Mouse (Mus musculus) lung, embryonic 14.5 days (tissue): ENCODE measurements at regions not wholly inside any gene's neighbourhood (a gene's known extent, or its start where the extent isn't known, plus 50 kb on each side); places are given as distances from the start of the nearest gene placed in this dataset.
A peak's percentile ranks its signal among the peaks of the same experiment; 100 is the strongest.

Experiments
- ATAC-seq: fragments of 200-750 bp; cut with Nextera tagmentation; 2 replicates; pipeline ENCODE4 v1.8.0; 2017; ENCODE audit warnings: mild to moderate bottlenecking, moderate TSS enrichment, moderate library complexity; ENCODE audit not compliant: insufficient read depth
- DNase-seq: peaks from one replicate; pipeline ENCODE4 v3.0.0-alpha.2; 2015
- H3K27ac ChIP-seq: fragments of 300-500 bp; sonication (generic); 2 replicates; pipeline ENCODE4 v1.5.1; 2014; ENCODE audit warnings: low read depth, mild to moderate bottlenecking, moderate library complexity
- H3K27me3 ChIP-seq: fragments of 300-500 bp; sonication (generic); 2 replicates; pipeline ENCODE4 v1.6.1; 2014; ENCODE audit warnings: low read length, control low read depth; ENCODE audit not compliant: insufficient read depth
- H3K36me3 ChIP-seq: fragments of 300-500 bp; sonication (generic); 2 replicates; pipeline ENCODE4 v1.6.1; 2014; ENCODE audit warnings: control low read depth; ENCODE audit not compliant: insufficient read depth
- H3K4me1 ChIP-seq: fragments of 300-500 bp; sonication (generic); 2 replicates; pipeline ENCODE4 v1.6.1; 2014; ENCODE audit warnings: antibody characterized with exemption, control low read depth; ENCODE audit not compliant: insufficient read depth
- H3K4me2 ChIP-seq: fragments of 300-500 bp; sonication (generic); 2 replicates; pipeline ENCODE4 v1.6.1; 2014; ENCODE audit warnings: mild to moderate bottlenecking
- H3K4me3 ChIP-seq: fragments of 300-500 bp; sonication (generic); 2 replicates; pipeline ENCODE4 v1.5.1; 2014; ENCODE audit warnings: low read depth, low read length
- H3K9ac ChIP-seq: fragments of 300-500 bp; sonication (generic); 2 replicates; pipeline ENCODE4 v1.6.1; 2014
- H3K9me3 ChIP-seq: fragments of 300-500 bp; sonication (generic); 2 replicates; pipeline ENCODE4 v1.6.1; 2016; ENCODE audit warnings: low read depth, low read length, control low read depth
- CTCF ChIP-seq: IDR thresholded peaks from 2 replicates; pipeline ENCODE4 v1.5.1; 2016; ENCODE audit warnings: antibody characterized with exemption, low read depth
- WGBS: fragments of 180-500 bp; shearing (Covaris S2); extraction: QIAGEN DNeasy Blood & Tissue Kit; methylation state at CpG from one replicate; pipeline ENCODE4 v1.1.7; 2014; 5-methylcytosine and 5-hydroxymethylcytosine counted together

DNA sequence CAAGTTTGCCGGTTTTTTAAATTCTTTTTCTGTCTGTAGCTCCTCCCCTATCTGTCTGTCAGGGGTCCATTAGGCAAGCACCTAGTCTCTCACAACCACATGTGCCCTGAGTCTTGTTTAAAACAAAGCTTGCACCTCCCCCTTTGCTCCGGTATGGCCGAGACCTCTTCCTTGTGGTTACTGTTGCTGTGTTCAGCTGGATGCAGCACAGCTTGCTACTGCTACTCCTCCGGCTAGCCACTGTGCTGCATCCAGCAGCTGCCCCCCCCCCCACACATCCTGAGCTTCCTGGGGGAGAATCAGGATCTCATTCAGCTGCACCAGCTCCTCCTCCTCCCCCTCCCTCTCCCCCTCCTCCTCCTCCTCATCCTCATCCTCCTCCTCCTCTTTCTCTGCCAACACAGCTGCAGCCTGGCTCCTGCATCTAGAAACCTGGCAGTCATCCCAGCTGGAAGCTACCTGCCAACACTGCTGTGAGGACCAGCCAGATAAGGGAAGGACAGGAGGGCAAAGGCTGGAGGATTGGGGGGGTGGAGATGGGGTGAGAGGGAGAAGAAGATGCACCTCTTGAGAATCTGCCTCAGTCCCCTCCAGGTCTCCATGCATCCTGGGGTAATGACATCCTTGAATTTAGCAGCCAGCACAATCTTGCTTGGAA, 114.8 kb upstream of the Tmem260 start:
- no peaks in the 10 kb centered on the region for H3K36me3 ChIP-seq
- TF ChIP-seq CTCF, result no peak
- peaks cover 19% of the 10 kb centered on the region for H3K4me1 ChIP-seq
- no peak overlapping the region for H3K4me3 ChIP-seq
- H3K4me2 ChIP-seq, result peak overlapping the region; percentile 31; the same call in 1 of the 2 replicates
- ATAC-seq, result peak; percentile 76
- no peaks in the 10 kb centered on the region for H3K9me3 ChIP-seq
- no peaks in the 10 kb centered on the region for H3K27me3 ChIP-seq
- H3K9ac ChIP-seq, result no peak overlapping the region
- DNase-seq, result peak; percentile 64
- 0% methylated on average over 4 of the region's 4 CpGs for WGBS
- H3K27ac ChIP-seq, result 0 out of 2 replicates have a peak overlapping the region, but pooled peaks have one; percentile 24

GRCm38 (mm10) chr14:48331623-48332000, 114.3 kb upstream of the Tmem260 start:
- no peak overlapping the region for H3K4me2 ChIP-seq
- ATAC-seq, result no peak
- H3K9me3 ChIP-seq, result no peaks in the 10 kb centered on the region
- WGBS, result 49% methylated on average over 2 of the region's 2 CpGs
- no peaks in the 10 kb centered on the region for H3K27me3 ChIP-seq
- DNase-seq, result no peak
- peaks cover 19% of the 10 kb centered on the region for H3K4me1 ChIP-seq
- no peak for TF ChIP-seq CTCF
- no peak overlapping the region for H3K4me3 ChIP-seq
- no peaks in the 10 kb centered on the region for H3K36me3 ChIP-seq
- H3K9ac ChIP-seq, result no peak overlapping the region
- no peak overlapping the region for H3K27ac ChIP-seq

GRCm38 (mm10) chr14:48332193-48332592, 113.7 kb upstream of the Tmem260 start:
- peaks cover 19% of the 10 kb centered on the region for H3K4me1 ChIP-seq
- WGBS, result 15% methylated on average over 2 of the region's 2 CpGs

DNA sequence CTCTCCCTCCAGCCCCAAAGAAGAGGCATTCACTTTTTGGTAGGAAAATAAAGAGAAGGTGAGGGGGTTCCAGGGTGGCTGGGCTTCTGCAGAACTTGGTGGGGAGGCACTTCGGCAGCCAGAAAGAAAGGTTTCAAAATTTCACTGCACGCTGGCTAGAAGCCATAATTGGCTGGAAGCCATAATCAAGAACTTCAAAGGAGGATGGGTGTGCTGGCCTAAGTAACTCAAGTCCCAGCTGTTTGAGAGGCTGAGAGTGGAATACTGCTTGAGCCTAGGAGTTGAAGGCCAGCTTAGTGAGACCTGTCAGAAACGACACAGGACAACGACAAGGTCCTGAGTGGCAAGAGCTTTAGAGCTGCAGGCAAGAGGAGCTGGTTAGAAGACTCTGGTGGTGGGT, 113.3 kb upstream of the Tmem260 start:
- no peak for TF ChIP-seq CTCF
- peak overlapping the region; percentile 13; the same call in 1 of the 2 replicates for H3K4me2 ChIP-seq
- H3K36me3 ChIP-seq, result no peaks in the 10 kb centered on the region
- no peaks in the 10 kb centered on the region for H3K9me3 ChIP-seq
- WGBS, result 13% methylated on average over 4 of the region's 4 CpGs
- H3K27ac ChIP-seq, result peak overlapping the region; percentile 51
- no peak overlapping the region for H3K4me3 ChIP-seq
- no peak overlapping the region for H3K9ac ChIP-seq
- ATAC-seq (peak; percentile 67), DNase-seq (peak; percentile 83)
- no peaks in the 10 kb centered on the region for H3K27me3 ChIP-seq
- H3K4me1 ChIP-seq, result peaks cover 19% of the 10 kb centered on the region

More at GRCm38 (mm10) chr14:48332193-48332592, 113.7 kb upstream of the Tmem260 start:
- DNase-seq, result peak; percentile 75
- ATAC-seq, result peak; percentile 48
- peak overlapping the region; percentile 13; the same call in 1 of the 2 replicates for H3K4me2 ChIP-seq
- no peak for TF ChIP-seq CTCF
- H3K4me3 ChIP-seq, result no peak overlapping the region
- no peak overlapping the region for H3K9ac ChIP-seq
- no peaks in the 10 kb centered on the region for H3K27me3 ChIP-seq
- no peaks in the 10 kb centered on the region for H3K9me3 ChIP-seq
- no peaks in the 10 kb centered on the region for H3K36me3 ChIP-seq
- H3K27ac ChIP-seq, result peak overlapping the region; percentile 51

- H3K4me2 ChIP-seq, result no peak overlapping the region
- TF ChIP-seq CTCF, result peak; percentile 43; the same call in 1 of the 2 replicates
- H3K9me3 ChIP-seq, result no peaks in the 10 kb centered on the region
- no peak overlapping the region for H3K4me3 ChIP-seq
- H3K36me3 ChIP-seq, result no peaks in the 10 kb centered on the region
- ATAC-seq, result no peak; the same call in 1 of the 2 replicates
- WGBS, result 19% methylated on average over 8 of the region's 8 CpGs
- H3K27ac ChIP-seq, result no peak overlapping the region
- DNase-seq, result peak; percentile 78
- H3K4me1 ChIP-seq, result peaks cover 19% of the 10 kb centered on the region
- H3K27me3 ChIP-seq, result no peaks in the 10 kb centered on the region
- no peak overlapping the region for H3K9ac ChIP-seq
Observed at GRCm38 (mm10) chr14:48334106-48334809, 111.7 kb upstream of the Tmem260 start.

- Histone ChIP-seq H3K4me2 (no peak overlapping the region), H3K27ac (no peak overlapping the region), H3K4me3 (no peak overlapping the region), H3K9ac (no peak overlapping the region), H3K27me3 (no peaks in the 10 kb centered on the region), H3K9me3 (no peaks in the 10 kb centered on the region), H3K4me1 (0 out of 2 replicates have a peak, but pooled peaks cover 4% of the 10 kb centered on the region), H3K36me3 (no peaks in the 10 kb centered on the region)
- 74% methylated on average over 4 of the region's 4 CpGs for WGBS
- DNase-seq (no peak), ATAC-seq (no peak)
- TF ChIP-seq CTCF, result peak; percentile 44
Observed at GRCm38 (mm10) chr14:48339434-48339833, 106.5 kb upstream of the Tmem260 start.

DNA sequence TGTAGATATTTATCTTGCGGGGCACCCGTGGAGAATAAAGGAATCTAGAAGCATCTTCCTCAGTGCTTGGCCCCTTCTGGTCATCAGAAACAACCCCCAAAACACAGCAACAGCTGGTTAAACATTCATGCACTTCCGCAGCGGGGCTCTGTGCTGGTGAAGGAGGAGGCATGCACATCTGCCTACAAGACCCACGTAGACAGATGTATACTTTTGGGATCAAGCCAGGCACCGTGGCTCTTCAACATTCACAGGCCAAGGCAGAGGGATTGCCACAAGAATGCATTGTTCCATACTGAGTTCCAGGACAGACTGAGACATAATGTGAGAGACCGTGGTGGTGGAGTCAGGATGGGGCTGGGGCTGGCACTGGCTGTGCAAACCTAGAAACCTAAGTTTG, 103.0 kb upstream of the Tmem260 start:
- no peak; the same call in 1 of the 2 replicates for ATAC-seq
- no peak overlapping the region for H3K4me3 ChIP-seq
- H3K4me2 ChIP-seq, result no peak overlapping the region
- DNase-seq, result peak; percentile 50
- no peaks in the 10 kb centered on the region for H3K4me1 ChIP-seq
- no peaks in the 10 kb centered on the region for H3K27me3 ChIP-seq
- no peak for TF ChIP-seq CTCF
- no peak overlapping the region for H3K9ac ChIP-seq
- no peak overlapping the region for H3K27ac ChIP-seq
- no peaks in the 10 kb centered on the region for H3K9me3 ChIP-seq
- H3K36me3 ChIP-seq, result no peaks in the 10 kb centered on the region
- 31% methylated on average over 7 of the region's 7 CpGs for WGBS
